Mouse (Mus musculus) MEL (cell line): ENCODE data around the gene Siae. TPM values are rescaled to one million over a fixed set of nuclear protein-coding genes. Genes with fewer than 3 reads are reported as not detected.

Experiments
- DNase-seq: peaks from one replicate; pipeline ENCODE4 v3.0.0; 2011; ENCODE audit warnings: low read depth, low spot score
- H3K27ac ChIP-seq: 2 replicates; pipeline ENCODE4 v1.5.1; 2012; ENCODE audit warnings: low read depth, mild to moderate bottlenecking, control low read depth, low read length, moderate library complexity; ENCODE audit not compliant: control insufficient read depth
- H3K27me3 ChIP-seq, 2 experiments: fragments of 150-350 bp in 1 of 2; sonication (generic) in 1 of 2; 2 replicates each; pipeline ENCODE4 v1.6.1; 2012; ENCODE audit warnings: low read length in 2 of 2, mild to moderate bottlenecking in 2 of 2, improper control_type of control experiment in 1 of 2, moderate library complexity in 1 of 2; ENCODE audit not compliant: insufficient read depth in 2 of 2, control insufficient read depth in 1 of 2
- H3K36me3 ChIP-seq, 2 experiments: 2 replicates each; pipeline ENCODE4 v1.6.1; 2012 to 2014; ENCODE audit warnings: low read length in 2 of 2, improper control_type of control experiment in 1 of 2, inconsistent platforms in 1 of 2, mild to moderate bottlenecking in 1 of 2; ENCODE audit not compliant: insufficient read depth in 2 of 2, control insufficient read depth in 1 of 2
- H3K4me1 ChIP-seq, 2 experiments: fragments of 150-350 bp in 1 of 2; sonication (generic) in 1 of 2; 2 replicates each; pipeline ENCODE4 v1.6.1; 2012; ENCODE audit warnings: low read length in 2 of 2, improper control_type of control experiment in 1 of 2, mild to moderate bottlenecking in 1 of 2; ENCODE audit not compliant: insufficient read depth in 2 of 2, control insufficient read depth in 1 of 2
- H3K4me3 ChIP-seq, 2 experiments: fragments of 150-350 bp in 1 of 2; sonication (generic) in 1 of 2; 2 replicates each; pipeline ENCODE4 v1.5.1; 2012; ENCODE audit warnings: low read depth in 2 of 2, low read length in 2 of 2, mild to moderate bottlenecking in 2 of 2, moderate library complexity in 2 of 2, control low read depth in 1 of 2, improper control_type of control experiment in 1 of 2; ENCODE audit not compliant: control insufficient read depth in 1 of 2, insufficient read depth in 1 of 2
- H3K79me2 ChIP-seq: 2 replicates; pipeline ENCODE4 v1.6.1; 2012; ENCODE audit warnings: mild to moderate bottlenecking, low read length, moderate library complexity; ENCODE audit not compliant: control insufficient read depth, poor library complexity, insufficient read depth
- H3K9ac ChIP-seq: 2 replicates; pipeline ENCODE4 v1.6.1; 2012; ENCODE audit warnings: low read depth, mild to moderate bottlenecking, control low read depth, low read length, moderate library complexity; ENCODE audit not compliant: control insufficient read depth, poor library complexity, severe bottlenecking
- H3K9me3 ChIP-seq: fragments of 150-350 bp; sonication (generic); replicated peaks from 2 replicates; pipeline ENCODE4 v1.6.1; 2012; ENCODE audit warnings: mild to moderate bottlenecking, low read length, improper control_type of control experiment, moderate library complexity; ENCODE audit not compliant: insufficient read depth
- CHD1 ChIP-seq: IDR thresholded peaks from 2 replicates; pipeline ENCODE4 v1.6.1; 2012; ENCODE audit warnings: low read depth, mild to moderate bottlenecking, inconsistent platforms, low read length, improper control_type of control experiment
- CHD2 ChIP-seq: IDR thresholded peaks from 2 replicates; pipeline ENCODE4 v1.6.1; 2011; ENCODE audit warnings: low read length, improper control_type of control experiment
- ELF1 ChIP-seq: IDR thresholded peaks from 2 replicates; pipeline ENCODE4 v1.6.1; 2014; ENCODE audit warnings: low read depth, mild to moderate bottlenecking, inconsistent platforms, low read length, improper control_type of control experiment, moderate library complexity
- ETS1 ChIP-seq: IDR thresholded peaks from 2 replicates; pipeline ENCODE4 v1.6.1; 2012; ENCODE audit warnings: low read depth, mild to moderate bottlenecking, inconsistent platforms, low read length, improper control_type of control experiment, moderate library complexity
- GATA1 ChIP-seq: IDR thresholded peaks from 2 replicates; pipeline ENCODE4 v1.6.1; 2011; ENCODE audit warnings: low read depth, low read length, improper control_type of control experiment
- HCFC1 ChIP-seq: IDR thresholded peaks from 2 replicates; pipeline ENCODE4 v1.6.1; 2012; ENCODE audit warnings: low read depth, mild to moderate bottlenecking, inconsistent platforms, low read length, improper control_type of control experiment, moderate library complexity
- MAFK ChIP-seq: IDR thresholded peaks from 2 replicates; pipeline ENCODE4 v1.6.1; 2011; ENCODE audit warnings: low read depth, mild to moderate bottlenecking, low read length, improper control_type of control experiment, borderline replicate concordance
- MEF2A ChIP-seq: IDR thresholded peaks from 2 replicates; pipeline ENCODE4 v1.6.1; 2014; ENCODE audit warnings: low read depth, mild to moderate bottlenecking, inconsistent platforms, low read length, improper control_type of control experiment; ENCODE audit not compliant: poor library complexity, insufficient replicate concordance, severe bottlenecking; ENCODE audit errors: extremely low read depth
- NELFE ChIP-seq: IDR thresholded peaks from 2 replicates; pipeline ENCODE4 v1.6.1; 2011; ENCODE audit warnings: low read depth, low read length, improper control_type of control experiment
- NRF1 ChIP-seq: IDR thresholded peaks from 2 replicates; pipeline ENCODE4 v1.6.1; 2014; ENCODE audit warnings: low read depth, mild to moderate bottlenecking, inconsistent platforms, low read length, improper control_type of control experiment, moderate library complexity; ENCODE audit not compliant: poor library complexity, insufficient read depth, severe bottlenecking
- RCOR1 ChIP-seq: IDR thresholded peaks from 2 replicates; pipeline ENCODE4 v1.6.1; 2012; ENCODE audit warnings: low read depth, mild to moderate bottlenecking, inconsistent platforms, low read length, improper control_type of control experiment
- SMC3 ChIP-seq: IDR thresholded peaks from 2 replicates; pipeline ENCODE4 v1.6.1; 2011; ENCODE audit warnings: low read depth, low read length, improper control_type of control experiment
- TBP ChIP-seq: IDR thresholded peaks from 2 replicates; pipeline ENCODE4 v1.8.0; 2011; ENCODE audit warnings: low read depth, low read length, improper control_type of control experiment
- ZMIZ1 ChIP-seq: IDR thresholded peaks from 2 replicates; pipeline ENCODE4 v1.6.1; 2012; ENCODE audit warnings: low read depth, mild to moderate bottlenecking, inconsistent platforms, low read length, improper control_type of control experiment, moderate library complexity
- polyA plus RNA-seq, 2 experiments: library from polyadenylated mRNA; stranded (reverse) in 1 of 2; unstranded in 1 of 2; fragments of >175 nt in 1 of 2; fragments of >200 nt in 1 of 2; gene quantifications; 2 replicates each; pipeline versions ENCODE4 v1.2.1 to v1.2.4; 2012; ENCODE audit warnings: low replicate concordance in 2 of 2, low read depth in 1 of 2; ENCODE audit not compliant: insufficient read length in 2 of 2, insufficient read depth in 1 of 2, missing spikeins in 1 of 2
- total RNA-seq: library from RNA; depleted of rRNA; stranded (reverse); fragments of 300-350 nt; gene quantifications from 2 replicates; pipeline ENCODE4 v1.2.3, GENCODE M21; 2012

Gene Siae
- total and polyA plus RNA-seq, 3 experiments, result 4.9 to 9.2 TPM; not detected in 1

- no peak for TF ChIP-seq ZMIZ1
- peak; percentile 59; the same call in 1 of the 2 replicates for TF ChIP-seq ETS1
- TF ChIP-seq NRF1, result no peak
- TF ChIP-seq NELFE, result no peak
- no peak for TF ChIP-seq ELF1
- peak; percentile 87 for TF ChIP-seq GATA1
- TF ChIP-seq, all 39 proteins: peak for 10
Observed at GRCm38 (mm10) chr9:37572204-37572876, 16.8 kb downstream of the Siae start (continued).

- Histone ChIP-seq H3K4me1 (peaks cover 20% of the 10 kb centered on the region in 2 experiments), H3K4me3 (no peak overlapping the region), H3K9me3 (no peaks in the 10 kb centered on the region), H3K79me2 (no peaks in the 10 kb centered on the region), H3K27ac (no peak overlapping the region), H3K27me3 (no peaks in the 10 kb centered on the region), H3K9ac (no peak overlapping the region), H3K36me3 (peaks cover 0 to 24% of the 10 kb centered on the region in 2 experiments; a peak in 2 of 4 replicates)
- no peak for DNase-seq
- TF ChIP-seq MAFK, result no peak
- TF ChIP-seq TBP, result no peak
- TF ChIP-seq MEF2A, result no peak
- TF ChIP-seq CHD1, result no peak
- TF ChIP-seq GATA1, result no peak
Observed at GRCm38 (mm10) chr9:37576436-37576930, 21.0 kb downstream of the Siae start.

- Histone ChIP-seq H3K27me3 (no peaks in the 10 kb centered on the region), H3K36me3 (no peaks in the 10 kb centered on the region), H3K4me3 (no peak overlapping the region), H3K4me1 (no peaks in the 10 kb centered on the region), H3K9ac (no peak overlapping the region), H3K79me2 (no peaks in the 10 kb centered on the region), H3K9me3 (no peaks in the 10 kb centered on the region), H3K27ac (no peak overlapping the region)
- TF ChIP-seq CHD2 (no peak), TBP (no peak), ZMIZ1 (no peak)
- DNase-seq, result no peak
Observed at GRCm38 (mm10) chr9:37583594-37583993, 28.1 kb downstream of the Siae start.

- TF ChIP-seq HCFC1 (no peak), MAFK (no peak), SMC3 (no peak), GATA1 (no peak), RCOR1 (no peak), TBP (no peak)
- Histone ChIP-seq H3K79me2 (no peaks in the 10 kb centered on the region), H3K27me3 (no peaks in the 10 kb centered on the region), H3K36me3 (no peaks in the 10 kb centered on the region), H3K9me3 (no peaks in the 10 kb centered on the region; the same call in 1 of the 2 replicates), H3K27ac (no peak overlapping the region), H3K4me3 (no peak overlapping the region), H3K9ac (no peak overlapping the region), H3K4me1 (no peaks in the 10 kb centered on the region)
- no peak for DNase-seq
Observed at GRCm38 (mm10) chr9:37586718-37587117, 31.2 kb downstream of the Siae start.
